Mouse (Mus musculus) frontal cortex, adult 2 months (tissue): ENCODE results near the gene Eif4a3. TPM values are rescaled to one million over a fixed set of nuclear protein-coding genes. Genes with fewer than 3 reads are reported as not detected.
"Not testable (repeated sequence)": the region's sequence is repeated elsewhere in the genome, so short reads cannot be mapped to it uniquely, and the experiment has no call there.

Experiments used
- DNase-seq, 2 experiments: peaks; one replicate each; pipeline ENCODE4 v3.0.0; 2022; ENCODE audit warnings: low spot score in 1 of 2; ENCODE audit errors: extremely low spot score in 1 of 2
- polyA plus RNA-seq: library from polyadenylated mRNA; depleted of rRNA; stranded (reverse); fragments of >200 nt; gene quantifications from 2 replicates; pipeline ENCODE4 v1.2.3, GENCODE M21; 2012

Gene Eif4a3
- polyA plus RNA-seq, 1 experiment: 109 TPM

DNA sequence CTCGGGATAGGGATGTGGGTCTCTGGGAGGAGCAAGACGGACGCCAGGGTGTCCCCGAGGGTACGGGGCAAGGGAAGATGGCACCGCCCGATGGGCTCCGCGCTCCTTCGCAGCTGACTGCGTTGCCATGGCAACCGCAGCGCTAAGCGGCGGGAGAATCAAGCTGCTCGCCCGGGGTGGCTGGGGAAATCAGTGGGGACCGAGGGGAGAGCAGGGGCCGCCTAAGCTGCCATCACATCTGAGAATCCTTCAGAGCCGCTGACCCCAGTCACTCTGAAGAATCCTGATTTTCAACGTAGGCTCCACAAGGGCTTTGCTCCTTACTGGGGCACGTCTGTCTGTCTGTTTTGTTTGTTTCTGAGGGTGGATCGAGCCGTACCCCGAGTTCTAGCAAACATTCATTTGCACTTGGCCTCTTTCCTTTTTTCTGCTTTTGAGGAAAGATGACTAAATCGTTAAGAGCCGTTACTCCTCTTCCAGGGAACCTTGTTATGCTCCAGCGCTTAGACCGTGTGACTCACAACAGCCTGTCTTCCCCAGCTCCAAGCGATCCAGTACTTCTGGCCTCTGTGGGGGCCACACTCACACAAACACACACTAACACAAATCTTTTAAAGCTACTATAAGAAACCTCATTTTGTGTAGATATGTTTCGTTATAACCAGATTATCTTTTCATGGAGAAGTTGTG lies 502 bp upstream of the Eif4a3 start:
- peak in 1 of 2 experiments; percentile 21 for DNase-seq

DNA sequence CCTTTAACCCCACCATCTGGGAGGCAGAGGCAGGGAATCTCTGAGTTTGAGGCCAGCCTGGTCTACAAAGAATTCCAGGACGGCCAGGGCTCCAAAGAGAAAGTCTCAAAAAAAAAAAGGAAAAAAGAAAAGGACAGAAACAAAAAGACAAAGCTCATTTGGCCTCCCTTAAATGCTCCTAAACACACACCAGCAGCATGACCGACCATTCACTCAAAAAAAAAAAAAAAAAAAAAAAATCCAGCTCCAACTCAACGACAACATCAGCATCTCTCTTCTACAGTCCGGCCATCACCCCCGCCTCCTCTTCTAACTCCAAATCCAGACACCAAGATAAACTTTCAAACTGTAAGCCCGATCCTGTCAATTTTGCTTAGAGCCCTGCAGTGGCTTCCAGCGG lies 972 bp downstream of the Eif4a3 start:
- no peak for DNase-seq

DNA sequence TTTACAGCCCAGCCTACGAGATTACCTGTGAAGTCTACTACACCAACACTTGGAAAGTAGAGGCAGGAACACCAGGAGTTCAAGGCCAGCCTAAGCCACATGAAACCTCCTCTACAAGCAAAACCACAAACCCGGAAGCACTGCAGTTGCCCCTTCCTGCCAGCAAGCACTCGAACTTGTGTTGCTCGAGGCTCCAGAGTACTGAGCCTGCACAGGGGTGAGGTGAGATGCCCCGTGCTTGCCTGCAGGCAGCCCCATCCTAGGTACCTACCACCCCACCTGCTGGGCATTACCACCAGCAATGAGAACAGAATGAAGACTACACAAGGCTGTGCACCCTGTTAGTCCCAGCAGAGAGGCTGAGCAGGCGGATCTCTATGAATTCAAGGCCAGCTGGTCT lies 1.9 kb downstream of the Eif4a3 start:
- no peak for DNase-seq

DNA sequence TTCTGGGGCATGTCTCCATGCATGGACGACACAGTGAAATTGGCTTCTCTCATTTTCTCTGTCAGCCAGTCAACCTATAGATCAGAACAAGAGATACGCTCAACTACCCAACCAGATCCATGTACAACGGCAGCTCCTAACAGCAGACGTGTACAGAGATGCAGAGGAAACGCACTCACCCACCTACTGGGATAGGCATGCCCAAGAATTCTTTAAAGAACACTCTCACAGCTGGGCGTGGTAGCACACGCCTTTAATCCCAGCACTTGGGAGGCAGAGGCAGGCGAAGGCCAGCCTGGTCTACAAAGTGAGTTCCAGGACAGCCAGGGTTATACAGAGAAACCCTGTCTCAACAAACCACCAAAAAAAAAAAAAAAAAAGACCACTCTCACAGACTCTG lies 7.0 kb downstream of the Eif4a3 start:
- not testable (repeated sequence) for DNase-seq

DNA sequence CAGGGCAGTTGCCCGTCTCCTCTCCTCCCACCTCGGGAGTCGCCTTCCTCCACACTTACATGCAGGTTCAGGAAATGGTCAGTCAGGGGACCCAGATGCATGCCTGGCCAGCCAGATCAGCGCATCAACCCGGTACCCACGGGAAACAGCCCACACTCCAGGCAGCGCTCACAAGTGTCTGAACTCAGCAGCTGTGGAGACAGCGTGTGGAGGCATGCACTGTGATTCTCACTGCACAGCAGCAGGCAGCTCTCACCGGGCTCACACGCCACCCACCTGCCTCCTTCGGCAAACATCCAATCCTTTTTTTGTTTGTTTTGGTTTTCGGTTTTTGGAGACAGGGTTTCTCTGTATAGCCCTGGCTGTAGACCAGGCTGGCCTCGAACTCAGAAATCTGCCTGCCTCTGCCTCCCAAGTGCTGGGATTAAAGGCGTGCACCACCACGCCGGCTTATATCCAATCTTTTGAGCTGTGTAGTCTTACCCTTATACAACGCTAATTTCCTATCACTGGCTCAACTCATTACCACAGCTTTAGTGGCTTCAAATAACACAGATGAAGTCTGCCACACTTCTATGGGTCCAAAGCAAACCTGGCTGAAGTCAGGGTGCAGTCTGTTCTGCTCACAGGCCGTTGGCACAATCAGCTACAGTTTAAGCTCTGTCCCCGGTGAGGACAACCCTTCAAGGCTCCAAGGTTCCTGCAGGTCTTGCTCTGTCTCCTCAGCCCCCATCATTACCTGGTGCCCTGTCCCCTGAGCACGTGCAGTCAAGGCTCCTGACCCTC lies 12.5 kb downstream of the Eif4a3 start:
- peak in 1 of 2 experiments; percentile 37 for DNase-seq

DNA sequence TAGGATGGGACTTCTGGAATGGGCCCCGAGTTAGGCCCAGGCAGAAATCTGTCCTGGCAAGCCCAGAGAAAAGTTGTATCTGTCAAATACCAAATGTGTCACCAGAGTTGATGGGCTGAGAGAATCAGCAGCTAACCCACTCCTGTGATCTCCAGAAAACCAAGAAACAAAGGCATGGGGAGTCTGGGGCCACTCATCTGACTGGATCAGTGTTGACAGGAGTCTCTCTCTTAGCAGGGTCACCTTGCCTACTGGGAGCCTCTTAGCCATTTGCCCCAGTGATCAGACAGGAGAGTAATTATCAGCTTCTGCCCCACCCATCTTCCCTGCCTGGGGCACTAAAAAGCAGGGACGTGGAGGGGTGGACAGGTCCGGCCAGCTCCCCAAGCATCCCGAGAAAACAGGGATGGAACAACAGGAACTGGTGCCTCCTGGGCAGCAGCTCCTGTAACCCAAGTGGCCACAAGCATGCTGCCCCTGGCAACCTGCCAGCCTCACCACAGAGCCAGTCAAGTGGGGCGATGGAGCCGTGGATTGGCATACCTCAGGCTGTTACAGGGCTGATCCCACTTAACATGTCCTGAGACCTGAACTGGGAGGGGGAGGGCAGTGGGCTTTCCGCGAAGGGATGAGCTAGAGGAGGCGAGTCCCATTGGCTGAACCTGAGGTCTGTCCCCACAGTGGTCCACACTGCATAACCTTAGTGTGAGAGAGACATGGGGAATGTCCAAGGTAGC lies 13.9 kb downstream of the Eif4a3 start:
- DNase-seq: no peak

DNA sequence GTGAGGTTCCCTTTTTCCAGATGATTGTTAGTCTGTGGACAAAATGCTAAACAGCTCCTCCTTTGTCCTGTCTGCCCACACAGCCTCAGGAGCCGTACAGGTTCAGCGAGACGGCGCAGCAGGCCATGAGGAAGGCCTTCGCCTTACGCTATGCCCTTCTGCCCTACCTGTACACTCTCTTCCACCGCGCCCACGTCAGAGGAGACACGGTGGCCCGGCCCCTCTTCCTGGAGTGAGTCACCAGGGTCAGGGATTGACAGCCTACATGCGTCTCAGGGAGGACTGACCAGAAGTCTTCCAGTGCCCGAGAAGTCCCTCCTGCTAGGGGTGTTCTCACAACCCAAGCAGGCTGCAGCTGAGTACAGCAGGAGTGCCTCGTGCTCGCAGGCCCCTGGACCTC lies 18.9 kb downstream of the Eif4a3 start:
- DNase-seq: no peak

DNA sequence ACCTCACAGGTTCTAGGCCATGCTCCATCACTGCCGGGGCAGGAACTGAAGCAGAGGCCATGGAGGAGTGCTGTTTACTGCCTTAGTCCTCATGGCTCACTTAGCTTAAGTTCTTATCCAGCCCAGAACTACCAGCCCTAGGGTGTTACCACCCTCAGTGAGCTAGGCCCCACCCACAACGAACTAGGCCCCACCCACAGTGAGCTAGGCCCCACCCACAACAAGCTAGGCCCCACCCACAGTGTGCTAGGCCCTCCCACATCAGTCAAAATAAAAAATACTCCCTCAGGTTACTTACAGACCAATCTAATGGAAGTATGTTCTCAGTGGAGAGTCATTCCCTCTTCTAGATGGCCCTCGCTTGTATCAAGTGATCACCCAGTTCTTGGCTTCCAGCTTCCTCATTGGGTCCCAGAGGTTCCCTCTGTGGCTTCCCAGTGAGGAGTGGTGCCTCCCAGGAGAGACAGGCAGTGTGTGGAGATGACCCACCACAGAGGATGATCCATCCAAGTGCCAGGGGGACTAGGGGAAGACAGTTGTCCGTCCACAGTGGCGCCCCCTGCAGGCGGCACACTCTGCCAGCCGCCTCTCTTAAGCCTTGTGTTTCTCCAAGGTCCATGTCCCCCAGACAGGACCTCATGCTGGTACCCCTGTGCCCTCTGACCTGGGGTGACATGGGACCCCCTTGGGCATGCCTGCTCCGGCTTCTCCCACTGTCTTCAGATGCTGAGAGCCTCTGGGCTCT lies 26.5 kb downstream of the Eif4a3 start:
- DNase-seq: no peak

DNA sequence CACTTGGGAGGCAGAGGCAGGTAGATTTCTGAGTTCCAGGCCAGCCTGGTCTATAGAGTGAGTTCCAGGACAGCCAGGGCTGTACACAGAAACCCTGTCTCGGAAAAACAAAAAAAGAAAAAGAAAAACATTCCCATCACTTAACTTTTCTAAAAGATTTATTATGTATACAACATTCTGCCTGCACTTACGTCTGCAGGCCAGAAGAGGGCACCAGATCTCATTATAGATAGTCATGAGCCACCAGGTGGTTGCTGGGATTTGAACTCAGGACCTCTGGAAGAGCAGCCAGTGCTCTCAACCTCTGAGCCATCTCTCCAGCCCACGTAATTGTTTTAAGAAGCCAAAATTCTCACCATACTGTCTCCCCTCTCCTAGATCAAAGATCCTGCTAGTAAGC lies 27.4 kb downstream of the Eif4a3 start:
- not testable (repeated sequence) for DNase-seq

DNA sequence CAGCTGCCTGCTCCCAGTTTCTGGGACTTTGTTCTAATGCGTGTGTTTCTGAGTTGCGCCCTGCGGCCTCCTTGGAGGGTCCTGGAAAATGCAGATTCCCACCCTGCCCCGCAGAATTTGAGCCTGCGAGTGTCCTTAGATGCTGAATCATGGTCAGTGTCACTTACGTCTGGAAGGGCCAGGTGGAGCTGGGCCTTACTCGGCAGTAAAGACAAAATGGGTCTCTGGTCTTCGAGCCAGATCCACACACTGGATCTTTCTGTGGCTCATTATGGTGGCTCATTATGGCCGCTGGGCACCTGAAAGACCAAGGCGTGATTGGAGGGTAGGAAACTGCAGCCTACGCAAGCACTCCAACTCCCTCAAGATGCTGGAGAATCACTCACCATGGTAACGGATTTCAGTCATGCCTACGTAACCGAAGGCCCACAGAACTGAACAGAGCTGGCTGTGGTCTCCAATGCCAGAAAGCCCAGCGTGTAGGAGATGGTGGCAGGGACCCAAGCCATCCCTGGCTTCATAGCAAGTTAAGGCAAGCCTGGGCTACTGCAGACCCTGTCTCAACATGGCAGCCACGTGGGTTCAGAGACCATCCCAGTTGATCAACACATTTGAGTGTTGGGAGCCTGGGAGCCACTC lies 31.2 kb downstream of the Eif4a3 start:
- DNase-seq: peak; percentile 69 to 77

DNA sequence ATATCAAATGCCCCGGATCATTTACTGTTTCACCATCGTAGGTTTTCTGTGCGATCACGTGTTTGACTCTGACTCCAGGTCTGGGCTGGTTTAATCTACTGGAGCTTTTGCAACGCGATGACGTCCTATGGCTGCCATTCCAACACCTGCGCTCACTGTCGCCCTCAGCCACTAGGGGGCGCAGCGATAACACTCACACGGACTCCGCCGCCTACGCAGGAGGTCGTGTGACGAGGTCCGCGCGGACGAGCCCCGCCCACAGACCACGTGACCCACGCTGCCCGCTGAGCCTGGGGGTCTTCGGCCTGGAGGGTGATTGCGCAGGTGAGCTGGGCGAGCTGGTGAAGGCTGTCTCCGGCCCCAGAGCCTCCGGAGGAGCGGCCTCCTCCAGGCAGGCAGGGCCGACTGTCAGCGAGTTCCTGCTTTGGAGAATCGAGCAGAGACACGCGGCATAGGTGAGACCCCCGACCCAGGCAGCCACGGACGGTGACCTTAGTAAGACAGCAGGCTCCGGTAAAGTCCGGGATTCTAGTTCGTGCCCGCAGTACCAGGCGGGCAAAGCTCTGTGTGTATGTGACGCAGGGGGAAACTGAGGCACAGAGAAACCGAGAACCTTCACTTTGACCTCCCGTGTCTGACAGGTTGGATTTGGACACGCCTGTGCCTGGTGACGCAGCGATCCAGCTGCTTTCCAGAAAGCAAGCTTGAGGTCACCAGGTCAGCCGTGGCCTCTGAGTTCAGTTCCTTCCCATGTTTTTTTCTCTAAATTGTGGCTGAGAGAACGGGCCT lies 31.9 kb downstream of the Eif4a3 start, which contains the start of gene Gaa:
Gene Gaa (plus strand): TSS at position 120 of the 789 bp plus-strand sequence.
- peak; percentile 93 to 98 for DNase-seq

DNA sequence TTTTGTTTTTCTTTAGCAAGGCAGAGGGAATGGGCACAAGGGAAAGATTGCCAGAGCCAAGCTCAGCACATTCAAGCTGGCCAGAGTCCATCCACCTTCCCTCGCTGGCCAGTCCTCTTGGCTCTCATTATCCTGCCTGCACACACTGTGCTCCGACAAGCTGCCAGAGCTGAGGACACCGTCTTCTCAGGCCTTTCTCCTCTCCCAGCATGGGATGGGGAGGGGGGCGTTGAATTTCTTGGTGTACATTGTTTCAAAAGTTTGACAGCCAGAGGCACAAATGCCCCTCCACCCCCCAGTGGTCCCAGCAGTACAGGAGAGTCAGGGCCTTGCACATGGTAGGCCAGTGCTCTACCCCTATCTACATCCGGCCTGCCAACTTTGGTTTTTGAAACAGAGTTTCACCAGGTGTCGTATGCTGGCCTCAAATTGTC lies 32.6 kb downstream of the Eif4a3 start:
- peak in 1 of 2 experiments; percentile 25 for DNase-seq

DNA sequence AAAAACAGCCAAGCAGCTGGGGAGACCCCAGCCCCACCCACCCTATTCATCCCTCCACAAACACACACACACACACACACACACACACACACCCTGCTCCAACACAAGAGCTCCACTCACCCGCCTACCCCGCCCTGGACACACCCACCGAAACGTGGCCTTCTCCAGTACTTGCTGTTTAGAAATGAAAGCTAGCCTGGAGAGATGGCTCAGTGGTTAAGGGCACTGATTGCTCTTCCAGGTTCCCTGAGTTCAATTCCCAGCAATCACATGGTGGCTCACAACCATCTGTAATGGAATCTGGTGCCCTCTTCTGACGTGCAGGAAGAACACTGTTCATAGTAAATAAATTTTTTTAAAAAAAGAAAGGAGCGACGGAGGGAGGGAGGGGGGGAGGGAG lies 34.1 kb downstream of the Eif4a3 start:
- no peak for DNase-seq

DNA sequence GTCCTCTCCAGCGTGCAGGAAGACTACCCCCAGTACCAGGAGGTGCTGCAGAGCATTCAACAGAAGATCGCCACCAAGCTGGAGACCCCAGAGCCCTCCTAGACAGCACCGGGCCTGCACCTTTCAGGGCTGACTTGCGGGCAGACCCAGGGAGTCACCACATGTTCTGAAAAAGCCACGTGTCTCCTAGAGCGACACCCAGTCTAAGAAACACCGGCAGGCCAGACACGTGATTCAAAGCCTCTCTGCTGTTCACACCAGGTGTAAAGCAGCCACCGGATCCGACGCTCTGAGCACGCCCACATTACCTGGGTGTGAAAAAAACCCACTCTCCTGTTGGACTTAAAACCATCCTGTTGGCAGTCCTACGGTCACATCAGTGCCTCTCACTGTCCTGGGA lies 35.5 kb downstream of the Eif4a3 start:
- DNase-seq: no peak

DNA sequence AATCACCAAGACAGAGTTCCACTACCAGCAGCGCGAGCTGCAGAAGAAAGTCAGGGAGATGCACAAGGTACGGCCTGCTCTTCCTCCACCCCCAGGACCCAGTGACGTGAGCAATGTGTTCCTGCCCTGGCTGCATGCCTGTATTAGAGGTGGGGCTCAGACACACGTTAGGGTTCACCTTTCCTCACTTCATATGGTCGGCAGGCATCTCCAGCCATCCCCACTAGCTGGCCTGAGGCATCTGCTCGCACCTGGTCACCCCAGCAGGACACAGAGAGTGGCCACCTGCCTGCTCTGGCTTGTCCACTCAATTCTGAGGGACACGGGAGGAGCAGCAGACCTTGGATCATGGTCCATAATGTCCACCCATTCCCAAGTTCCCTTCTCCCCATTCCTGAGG lies 39.9 kb downstream of the Eif4a3 start:
- DNase-seq: no peak

DNA sequence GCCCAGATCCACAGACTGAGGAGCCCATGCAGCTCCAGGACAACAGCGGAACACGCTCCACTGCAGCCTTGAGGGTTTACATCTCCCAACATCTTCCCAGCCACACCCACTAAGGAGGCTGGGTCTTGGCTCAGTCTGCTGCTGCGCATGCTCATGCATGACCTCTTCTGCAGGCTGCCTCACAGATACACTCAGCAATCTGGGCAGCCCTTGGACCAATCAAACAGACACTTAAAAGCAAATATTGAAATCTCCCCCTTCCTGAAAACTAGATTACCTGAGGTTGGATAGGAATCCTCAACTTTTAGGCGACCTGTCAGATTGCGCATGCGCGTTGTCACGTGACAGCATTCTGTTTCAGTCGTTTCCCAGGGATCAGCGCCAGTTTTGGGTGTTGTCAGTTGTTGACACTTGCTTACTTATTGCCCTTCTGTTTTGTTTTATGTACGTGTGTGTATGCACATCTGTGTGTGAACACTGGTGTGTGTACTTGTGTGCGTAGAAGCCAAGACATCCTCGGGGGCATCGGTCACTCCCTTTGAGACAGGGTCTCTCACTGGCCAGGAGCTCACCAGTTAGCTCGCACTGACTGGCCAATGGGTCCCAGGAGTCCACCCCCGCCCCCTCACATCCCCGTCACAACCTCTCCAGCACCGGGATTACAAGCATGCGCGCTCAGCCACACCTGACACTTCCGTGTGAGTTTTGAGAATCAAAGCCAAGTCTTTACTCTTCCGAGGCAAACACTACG lies 41.1 kb downstream of the Eif4a3 start:
- DNase-seq: peak; percentile 41 to 71

DNA sequence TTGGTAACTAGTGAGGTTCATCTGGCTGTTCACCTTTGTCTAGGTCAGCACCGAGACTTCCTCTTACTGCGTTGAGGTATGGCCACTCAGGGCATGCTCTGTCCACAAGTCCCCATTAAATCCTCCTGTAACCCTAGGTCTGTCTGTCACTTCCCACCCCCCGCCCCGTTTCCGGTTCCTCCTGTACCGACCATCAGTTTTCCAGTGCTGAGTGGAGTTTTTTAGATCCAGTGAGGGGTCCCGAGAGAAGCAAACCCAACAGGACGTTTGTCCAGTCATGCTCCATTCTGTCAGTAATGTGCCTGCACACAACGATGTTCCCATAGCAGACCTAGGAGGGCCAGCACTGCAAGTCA lies 41.7 kb downstream of the Eif4a3 start:
- DNase-seq: no peak

DNA sequence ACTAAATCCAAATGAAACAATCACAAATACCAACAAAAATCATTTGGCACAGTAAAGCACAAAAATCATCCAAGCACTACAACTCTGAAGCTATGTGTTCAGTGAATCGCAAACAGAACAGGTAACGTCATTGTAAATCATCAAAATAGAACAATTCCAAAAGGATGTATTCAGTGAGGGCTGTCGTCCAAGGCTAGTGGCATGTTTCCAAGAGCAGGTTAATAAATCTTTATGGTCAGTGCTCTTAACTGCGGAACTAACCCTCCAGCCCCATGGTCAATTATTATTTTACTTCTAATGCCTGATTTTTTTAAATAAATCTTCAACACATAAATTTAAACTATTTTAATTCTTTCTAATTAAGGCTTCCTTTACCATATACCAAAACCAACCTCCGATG lies 43.3 kb downstream of the Eif4a3 start:
- DNase-seq: not testable (repeated sequence)
